Mouse (Mus musculus): ENCODE data around the gene Cnga4. TPM values are rescaled to one million over a fixed set of nuclear protein-coding genes. Genes with fewer than 3 reads are reported as not detected.
"Not testable (repeated sequence)": the region's sequence is repeated elsewhere in the genome, so short reads cannot be mapped to it uniquely, and the experiment has no call there.

Cnga4 gene
- polyA plus RNA-seq, 1 experiment from 2014 or later: not detected

DNA sequence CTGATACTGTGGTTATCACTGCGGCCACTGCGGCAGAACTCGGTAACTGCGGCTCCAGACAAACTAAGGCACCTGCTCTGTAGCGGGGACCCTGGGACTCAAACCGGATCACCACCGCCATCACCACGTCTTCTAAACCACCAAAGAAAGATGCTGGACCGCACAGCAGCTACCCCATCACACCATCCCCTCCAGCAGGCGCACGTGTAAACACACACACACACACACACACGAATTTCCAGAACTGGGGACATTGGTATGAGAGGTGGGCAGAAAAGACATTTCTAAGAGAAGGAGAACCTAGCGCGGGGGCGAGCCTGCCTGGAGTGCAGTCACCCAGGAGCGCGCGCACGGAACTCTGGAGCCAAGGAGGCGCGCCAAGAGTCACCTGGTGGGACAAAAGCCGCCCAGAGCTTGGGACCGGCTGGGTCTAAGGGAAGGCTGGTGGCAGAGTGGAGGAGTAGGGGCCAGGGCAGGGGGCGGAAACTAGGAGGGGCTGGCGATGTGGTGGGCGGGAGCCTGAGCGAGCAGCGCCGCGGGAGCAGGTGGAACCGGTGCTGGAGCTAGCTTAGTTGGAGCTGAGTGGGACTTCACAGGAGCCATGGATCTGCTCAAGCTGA, 21.2 kb downstream of the Cnga4 start, which contains the start of gene Cckbr:
TSS of gene Cckbr (plus strand) at position 308 of the 620 bp plus-strand sequence.
- DNase-seq (ENCODE audit: low spot score): no peak
- Histone ChIP-seq H3K27me3 (ENCODE audit: insufficient read depth, poor library complexity, severe bottlenecking) (peaks cover 68% of the 10 kb centered on the region), H3K27ac (peak within 1 kb of the TSS; percentile 30; the same call in 1 of the 2 replicates), H3K36me3 (no peaks in the 10 kb centered on the region), H3K4me1 (peaks cover 20% of the 10 kb centered on the region), H3K9me3 (no peaks in the 10 kb centered on the region), H3K4me3 (peak within 1 kb of the TSS; percentile 63)
- 3% methylated on average over 31 of the region's 31 CpGs for WGBS

DNA sequence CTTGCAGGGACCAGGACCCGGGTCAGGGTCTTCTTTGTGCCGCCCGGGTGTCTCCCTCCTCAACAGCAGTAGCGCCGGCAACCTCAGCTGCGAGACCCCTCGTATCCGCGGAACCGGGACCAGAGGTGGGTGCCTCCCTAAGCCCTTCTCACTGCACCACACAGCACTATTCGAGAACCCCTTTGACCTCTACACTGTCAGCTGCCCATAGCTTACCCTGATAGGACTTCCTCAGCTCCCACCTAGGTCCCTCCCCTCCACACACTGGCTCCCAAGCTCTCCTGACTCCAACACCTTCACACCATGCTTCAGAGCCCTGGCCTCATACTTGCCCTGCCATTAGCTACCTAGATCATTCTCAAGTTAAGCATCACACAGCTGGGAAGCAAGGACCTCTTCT, 21.7 kb downstream of the Cnga4 start:
- Histone ChIP-seq H3K27me3 (ENCODE audit: insufficient read depth, poor library complexity, severe bottlenecking) (peaks cover 72% of the 10 kb centered on the region), H3K9me3 (no peaks in the 10 kb centered on the region), H3K36me3 (no peaks in the 10 kb centered on the region), H3K4me1 (peaks cover 17% of the 10 kb centered on the region), H3K4me3 (peak overlapping the region; percentile 63), H3K27ac (peak overlapping the region; percentile 30; the same call in 1 of the 2 replicates)
- no peak for DNase-seq (ENCODE audit: low spot score)
- 6% methylated on average over 11 of the region's 11 CpGs for WGBS

DNA sequence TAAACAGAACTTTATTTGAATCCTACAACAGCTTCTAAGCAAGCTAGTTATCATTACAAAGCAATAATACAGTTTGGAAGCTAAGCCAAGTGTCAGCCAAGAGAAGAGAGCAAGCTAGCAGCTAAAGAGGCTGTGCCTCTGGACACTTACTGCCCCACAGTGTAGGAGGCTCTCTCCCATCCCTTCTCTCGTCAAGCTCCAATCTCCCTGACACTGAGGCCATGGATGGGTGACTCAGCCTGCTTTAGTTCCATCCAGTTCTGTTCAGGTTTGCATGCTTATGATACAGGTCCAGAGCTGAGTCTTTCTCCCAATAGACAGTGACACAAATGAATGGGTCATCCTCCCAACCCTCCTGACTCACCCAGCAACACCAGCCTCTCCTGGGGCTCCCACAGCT, 27.7 kb downstream of the Cnga4 start:
- 13% methylated on average over 1 of the region's 1 CpGs for WGBS
- Histone ChIP-seq H3K27ac (no peak overlapping the region), H3K27me3 (ENCODE audit: insufficient read depth, poor library complexity, severe bottlenecking) (peaks cover 40% of the 10 kb centered on the region), H3K4me1 (no peaks in the 10 kb centered on the region), H3K4me3 (no peak overlapping the region), H3K9me3 (no peaks in the 10 kb centered on the region), H3K36me3 (no peaks in the 10 kb centered on the region)
- DNase-seq (ENCODE audit: low spot score): no peak

DNA sequence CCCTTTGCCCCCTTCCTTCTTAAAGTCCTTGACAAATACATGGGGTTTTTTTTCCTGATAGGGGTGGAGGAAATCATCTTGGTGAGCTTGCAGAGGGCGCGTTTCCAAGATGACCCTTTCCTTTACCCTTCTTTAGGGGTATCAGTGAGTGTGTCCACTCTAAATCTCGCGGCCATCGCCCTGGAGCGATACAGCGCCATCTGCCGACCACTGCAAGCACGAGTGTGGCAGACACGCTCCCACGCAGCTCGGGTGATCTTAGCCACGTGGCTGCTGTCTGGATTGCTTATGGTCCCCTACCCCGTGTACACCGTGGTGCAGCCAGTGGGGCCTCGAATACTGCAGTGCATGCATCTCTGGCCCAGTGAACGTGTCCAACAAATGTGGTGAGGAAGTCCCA, 29.5 kb downstream of the Cnga4 start:
- Histone ChIP-seq H3K27me3 (ENCODE audit: insufficient read depth, poor library complexity, severe bottlenecking) (peaks cover 23% of the 10 kb centered on the region; the same call in 1 of the 2 replicates), H3K9me3 (no peaks in the 10 kb centered on the region), H3K4me3 (no peak overlapping the region), H3K36me3 (no peaks in the 10 kb centered on the region), H3K27ac (no peak overlapping the region), H3K4me1 (0 out of 2 replicates have a peak, but pooled peaks cover 4% of the 10 kb centered on the region)
- 79% methylated on average over 17 of the region's 17 CpGs for WGBS
- no peak for DNase-seq (ENCODE audit: low spot score)

DNA sequence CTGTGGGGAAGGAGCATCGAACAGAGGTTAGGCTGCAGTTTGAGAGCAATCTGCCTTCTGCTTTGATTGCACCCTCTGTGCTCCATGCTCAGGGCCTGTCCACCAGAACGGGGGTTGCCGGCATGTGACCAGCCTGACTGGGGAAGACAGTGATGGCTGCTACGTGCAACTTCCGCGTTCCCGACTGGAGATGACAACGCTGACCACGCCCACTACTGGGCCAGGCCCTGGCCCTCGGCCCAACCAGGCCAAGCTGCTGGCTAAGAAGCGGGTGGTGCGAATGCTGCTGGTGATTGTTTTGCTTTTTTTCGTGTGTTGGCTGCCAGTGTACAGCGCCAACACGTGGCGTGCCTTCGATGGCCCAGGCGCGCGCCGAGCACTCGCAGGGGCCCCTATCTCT, 30.4 kb downstream of the Cnga4 start:
- H3K4me1 ChIP-seq: 0 out of 2 replicates have a peak, but pooled peaks cover 4% of the 10 kb centered on the region
- no peaks in the 10 kb centered on the region for H3K9me3 ChIP-seq
- H3K4me3 ChIP-seq: no peak overlapping the region
- no peaks in the 10 kb centered on the region for H3K36me3 ChIP-seq
- WGBS: 67% methylated on average over 22 of the region's 22 CpGs
- DNase-seq (ENCODE audit: low spot score): no peak
- H3K27me3 ChIP-seq (ENCODE audit: insufficient read depth, poor library complexity, severe bottlenecking): peaks cover 18% of the 10 kb centered on the region; the same call in 1 of the 2 replicates
- no peak overlapping the region for H3K27ac ChIP-seq

DNA sequence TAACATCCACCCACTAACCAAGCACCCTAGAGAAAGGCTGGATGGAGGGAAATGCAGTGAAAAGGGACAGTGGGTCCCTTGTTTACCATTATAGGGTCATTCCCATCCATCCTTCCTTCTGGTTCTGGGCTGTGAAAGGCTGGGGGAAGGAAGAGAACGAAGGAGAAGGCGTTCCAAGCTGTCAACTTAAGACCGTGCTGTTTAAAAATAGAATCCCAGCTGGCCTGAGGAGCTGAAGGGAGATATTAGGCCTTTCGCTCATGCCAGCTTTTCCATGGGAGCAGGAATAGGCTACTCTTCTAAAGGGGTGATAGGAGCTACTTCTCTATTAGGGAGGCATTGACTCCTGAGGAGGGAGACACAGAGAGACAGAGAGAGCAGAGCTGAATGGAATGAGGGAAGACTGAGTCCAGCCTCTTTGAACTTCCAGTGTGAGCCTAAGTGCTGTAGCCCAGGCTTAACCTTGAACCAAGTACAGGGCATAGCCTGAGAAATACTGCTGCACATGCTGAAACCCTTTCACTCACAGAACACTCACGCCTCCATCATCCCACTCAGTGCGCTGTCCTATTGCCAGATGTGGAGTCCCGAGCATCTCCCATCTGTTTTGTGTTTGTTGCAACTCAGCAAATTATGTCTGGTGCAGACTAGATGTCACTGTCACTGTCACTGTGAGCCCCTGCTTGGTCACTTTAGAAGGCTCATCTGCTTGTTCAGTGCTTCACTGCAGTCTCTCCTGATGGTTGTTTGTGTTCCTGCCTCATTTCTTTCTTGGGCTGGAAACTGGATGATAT, 33.8 kb downstream of the Cnga4 start:
- Histone ChIP-seq H3K27ac (no peak overlapping the region), H3K9me3 (no peaks in the 10 kb centered on the region), H3K4me1 (0 out of 2 replicates have a peak, but pooled peaks cover 4% of the 10 kb centered on the region), H3K4me3 (no peak overlapping the region), H3K27me3 (ENCODE audit: insufficient read depth, poor library complexity, severe bottlenecking) (no peaks in the 10 kb centered on the region), H3K36me3 (no peaks in the 10 kb centered on the region)
- 57% methylated on average over 7 of the region's 7 CpGs for WGBS
- DNase-seq (ENCODE audit: low spot score): no peak

DNA sequence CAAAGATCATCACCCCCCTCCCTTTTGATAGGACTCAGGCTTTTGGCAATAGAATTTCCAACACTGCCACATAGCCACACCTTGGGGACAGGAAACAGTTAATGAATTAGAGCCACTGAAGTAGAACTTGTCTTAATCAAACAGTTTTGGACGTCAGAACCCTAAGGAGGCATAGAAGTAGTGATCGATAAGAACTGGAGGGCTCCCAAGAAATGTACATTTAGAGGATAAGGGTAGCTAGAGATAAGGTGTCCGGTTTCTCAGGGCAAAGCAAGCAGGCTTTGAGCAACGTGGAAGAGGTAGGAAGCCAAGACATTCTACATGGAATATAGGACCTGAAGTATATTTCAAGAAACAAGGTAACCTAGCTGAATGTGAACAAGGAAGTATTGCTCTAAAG, 37.1 kb downstream of the Cnga4 start:
- Histone ChIP-seq H3K4me3 (no peak overlapping the region), H3K27me3 (ENCODE audit: insufficient read depth, poor library complexity, severe bottlenecking) (no peaks in the 10 kb centered on the region), H3K27ac (no peak overlapping the region), H3K36me3 (no peaks in the 10 kb centered on the region), H3K4me1 (0 out of 2 replicates have a peak, but pooled peaks cover 4% of the 10 kb centered on the region), H3K9me3 (no peaks in the 10 kb centered on the region)
- 46% methylated on average over 4 of the region's 4 CpGs for WGBS
- DNase-seq (ENCODE audit: low spot score): no peak

DNA sequence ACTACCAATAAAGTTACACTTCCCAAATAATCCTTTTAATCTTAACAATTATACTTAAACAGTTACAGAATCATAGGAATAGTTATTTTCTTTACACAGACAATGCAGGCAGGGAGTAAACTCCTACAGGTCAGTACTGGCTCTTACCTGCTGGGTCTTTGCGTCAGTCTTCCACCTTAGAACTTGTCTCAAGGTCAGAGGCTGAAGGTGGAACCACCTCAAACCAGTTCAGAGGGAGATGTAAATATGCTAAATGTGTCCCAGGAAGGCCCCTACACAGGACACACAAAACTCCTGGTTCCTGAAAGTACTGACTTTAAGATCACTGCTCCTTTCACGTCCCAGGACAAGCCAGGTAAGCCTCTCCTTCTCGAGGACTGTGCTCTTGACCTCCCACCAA, 40.7 kb downstream of the Cnga4 start:
- H3K4me3 ChIP-seq: no peak overlapping the region
- H3K4me1 ChIP-seq: no peaks in the 10 kb centered on the region
- no peak for DNase-seq (ENCODE audit: low spot score)
- no peaks in the 10 kb centered on the region for H3K9me3 ChIP-seq
- no peak overlapping the region for H3K27ac ChIP-seq
- no peaks in the 10 kb centered on the region for H3K27me3 ChIP-seq (ENCODE audit: insufficient read depth, poor library complexity, severe bottlenecking)
- WGBS: 73% methylated on average over 3 of the region's 3 CpGs
- H3K36me3 ChIP-seq: no peaks in the 10 kb centered on the region

DNA sequence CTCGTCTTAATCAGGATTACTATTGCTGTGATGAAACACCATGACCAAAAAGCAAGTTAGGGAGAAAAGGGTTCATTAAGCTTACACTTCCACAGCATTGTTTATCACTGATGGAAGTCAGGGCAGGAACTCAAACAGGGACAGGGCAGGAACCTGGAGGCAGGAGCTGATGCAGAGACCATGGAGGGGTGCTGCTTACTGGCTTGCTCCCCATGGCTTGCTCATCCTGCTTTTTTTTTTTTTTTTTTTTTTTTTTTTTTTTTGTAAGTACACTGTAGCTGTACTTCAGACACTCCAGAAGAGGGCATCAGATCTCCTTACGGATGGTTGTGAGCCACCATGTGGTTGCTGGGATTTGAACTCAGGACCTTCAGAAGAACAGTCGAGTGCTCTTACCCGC, 49.0 kb downstream of the Cnga4 start:
- not testable (repeated sequence) for H3K36me3 ChIP-seq; H3K9me3 ChIP-seq; H3K27ac ChIP-seq; DNase-seq (ENCODE audit: low spot score); H3K4me1 ChIP-seq; H3K4me3 ChIP-seq; H3K27me3 ChIP-seq (ENCODE audit: insufficient read depth, poor library complexity, severe bottlenecking)
- WGBS: 74% methylated on average over 4 of the region's 4 CpGs

Other genes starting within 250 kb of the Cnga4 start
- gene Olfr684, start 240.9 kb upstream of the Cnga4 start, polyA plus RNA-seq (2016; fragmentation: Nextera tagmentation; extraction: Ambion mirVana): not detected in 2 replicates
- not detected in 2 replicates for gene Olfr685, start 218.6 kb upstream of the Cnga4 start, polyA plus RNA-seq (2016; fragmentation: Nextera tagmentation; extraction: Ambion mirVana)
- gene Olfr686, start 197.1 kb upstream of the Cnga4 start, polyA plus RNA-seq (2016; fragmentation: Nextera tagmentation; extraction: Ambion mirVana): not detected in 2 replicates
- not detected in 2 replicates for gene Olfr688, start 116.5 kb upstream of the Cnga4 start, polyA plus RNA-seq (2016; fragmentation: Nextera tagmentation; extraction: Ambion mirVana)
- gene Olfr689, start 93.4 kb upstream of the Cnga4 start, polyA plus RNA-seq (2016; fragmentation: Nextera tagmentation; extraction: Ambion mirVana): not detected in 2 replicates
- not detected in 2 replicates for gene Olfr690, start 70.5 kb upstream of the Cnga4 start, polyA plus RNA-seq (2016; fragmentation: Nextera tagmentation; extraction: Ambion mirVana)
- 0.14 TPM in 1 of 2 replicates, not detected in the other for gene Olfr691, start 62.3 kb upstream of the Cnga4 start, polyA plus RNA-seq (2016; fragmentation: Nextera tagmentation; extraction: Ambion mirVana)
- gene Olfr692, start 36.3 kb upstream of the Cnga4 start, polyA plus RNA-seq (2016; fragmentation: Nextera tagmentation; extraction: Ambion mirVana): not detected in 2 replicates
- not detected in 2 replicates for gene Gm5901, start 29.5 kb upstream of the Cnga4 start, polyA plus RNA-seq (2016; fragmentation: Nextera tagmentation; extraction: Ambion mirVana)
- 37.6 and 44.4 TPM in 2 replicates for gene Fam160a2, start 4.5 kb upstream of the Cnga4 start, polyA plus RNA-seq (2016; fragmentation: Nextera tagmentation; extraction: Ambion mirVana)
- gene Cckbr, start 21.2 kb downstream of the Cnga4 start, polyA plus RNA-seq (2016; fragmentation: Nextera tagmentation; extraction: Ambion mirVana): 0.09 and 0.31 TPM in 2 replicates
- 67.0 and 74.0 TPM in 2 replicates for gene Cavin3, start 77.7 kb downstream of the Cnga4 start, polyA plus RNA-seq (2016; fragmentation: Nextera tagmentation; extraction: Ambion mirVana)
- gene Smpd1, start 149.8 kb downstream of the Cnga4 start, polyA plus RNA-seq (2016; fragmentation: Nextera tagmentation; extraction: Ambion mirVana): 39.9 and 60.4 TPM in 2 replicates
- 68.6 and 70.6 TPM in 2 replicates for gene Apbb1, start 177.1 kb downstream of the Cnga4 start, polyA plus RNA-seq (2016; fragmentation: Nextera tagmentation; extraction: Ambion mirVana)
- 0.43 and 7.4 TPM in 2 replicates for gene Hpx, start 195.6 kb downstream of the Cnga4 start, polyA plus RNA-seq (2016; fragmentation: Nextera tagmentation; extraction: Ambion mirVana)
- gene Trim3, start 229.0 kb downstream of the Cnga4 start, polyA plus RNA-seq (2016; fragmentation: Nextera tagmentation; extraction: Ambion mirVana): 30.3 and 32.6 TPM in 2 replicates
- gene Timm10b, start 235.5 kb downstream of the Cnga4 start, polyA plus RNA-seq (2016; fragmentation: Nextera tagmentation; extraction: Ambion mirVana): 179 and 200 TPM in 2 replicates
- 45.0 and 56.2 TPM in 2 replicates for gene Arfip2, start 235.8 kb downstream of the Cnga4 start, polyA plus RNA-seq (2016; fragmentation: Nextera tagmentation; extraction: Ambion mirVana)
- 33.0 and 37.9 TPM in 2 replicates for gene Gm45799, start 236.0 kb downstream of the Cnga4 start, polyA plus RNA-seq (2016; fragmentation: Nextera tagmentation; extraction: Ambion mirVana)
- gene Dnhd1, start 246.3 kb downstream of the Cnga4 start, polyA plus RNA-seq (2016; fragmentation: Nextera tagmentation; extraction: Ambion mirVana): 0.55 and 0.58 TPM in 2 replicates

All from heart, embryonic 10.5 days (tissue).